Mouse (Mus musculus) hindbrain, embryonic 10.5 days (tissue): ENCODE data around the gene Strap. TPM values are rescaled to one million over a fixed set of nuclear protein-coding genes. Genes with fewer than 3 reads are reported as not detected.
"Not testable (repeated sequence)": the region's sequence is repeated elsewhere in the genome, so short reads cannot be mapped to it uniquely, and the experiment has no call there.

Source experiments
- DNase-seq: peaks from one replicate; pipeline ENCODE4 v3.0.0-alpha.2; 2017; ENCODE audit warnings: low spot score
- H3K27ac ChIP-seq: fragments of 300-500 bp; sonication (generic); 2 replicates; pipeline ENCODE4 v1.5.1; 2016; ENCODE audit warnings: mild to moderate bottlenecking, moderate library complexity
- H3K27me3 ChIP-seq: fragments of 300-500 bp; sonication (generic); 2 replicates; pipeline ENCODE4 v1.6.1; 2016; ENCODE audit warnings: mild to moderate bottlenecking; ENCODE audit not compliant: poor library complexity, insufficient read depth, severe bottlenecking
- H3K36me3 ChIP-seq: fragments of 300-500 bp; sonication (generic); 2 replicates; pipeline ENCODE4 v1.6.1; 2016; ENCODE audit warnings: mild to moderate bottlenecking, moderate library complexity
- H3K4me1 ChIP-seq: fragments of 300-500 bp; sonication (generic); replicated peaks from 2 replicates; pipeline ENCODE4 v1.6.1; 2016; ENCODE audit warnings: mild to moderate bottlenecking
- H3K4me3 ChIP-seq: fragments of 300-500 bp; sonication (generic); 2 replicates; pipeline ENCODE4 v1.5.1; 2016; ENCODE audit warnings: mild to moderate bottlenecking, moderate library complexity
- H3K9me3 ChIP-seq: fragments of 300-500 bp; sonication (generic); 2 replicates; pipeline ENCODE4 v1.6.1; 2016; ENCODE audit warnings: mild to moderate bottlenecking, moderate library complexity
- WGBS: fragments of 180-500 bp; shearing (Covaris S2); methylation state at CpG from one replicate; pipeline ENCODE4 v1.1.7; 2016; 5-methylcytosine and 5-hydroxymethylcytosine counted together
- polyA plus RNA-seq: library from polyadenylated mRNA; unstranded; fragments of >200 nt; fragmentation: Nextera tagmentation; extraction: Ambion mirVana; gene quantifications from 2 replicates; pipeline ENCODE4 v1.2.1, GENCODE M21; 2016

Strap gene
- polyA plus RNA-seq, 1 experiment from 2014 or later = 176 TPM

DNA sequence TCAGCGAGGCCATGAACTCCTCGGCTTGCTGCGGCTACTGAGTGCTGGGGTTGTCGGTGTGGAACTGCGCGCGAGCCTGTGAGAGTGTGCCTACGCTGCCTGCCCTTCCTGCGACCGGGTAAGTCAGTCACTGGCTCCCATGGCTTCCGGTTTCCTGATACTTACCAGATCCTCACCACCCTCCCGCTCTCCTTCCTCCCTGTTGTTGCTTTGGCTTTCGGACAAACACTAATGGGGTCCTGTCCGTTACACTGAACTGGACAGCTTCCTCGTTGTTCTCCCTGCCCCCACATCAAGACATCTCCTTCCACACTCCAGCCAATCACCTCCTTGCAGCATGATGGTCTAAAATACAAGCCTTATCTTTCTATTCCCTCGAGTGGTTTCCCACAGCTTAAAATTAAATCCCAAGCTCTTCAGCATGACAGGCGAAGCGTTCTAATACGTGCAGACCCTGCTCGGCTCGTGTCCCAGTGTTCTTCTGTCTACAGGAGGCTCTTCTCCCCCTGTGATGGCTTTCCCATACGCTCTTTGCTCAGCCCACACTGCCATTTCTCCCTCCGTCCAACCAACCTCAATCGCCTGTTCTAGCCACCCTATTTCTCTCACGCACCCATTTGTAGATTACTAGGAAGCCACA lies 30.5 kb upstream of the Strap start:
- no peak overlapping the region for H3K4me3 ChIP-seq
- 89% methylated on average over 25 of the region's 25 CpGs for WGBS

DNA sequence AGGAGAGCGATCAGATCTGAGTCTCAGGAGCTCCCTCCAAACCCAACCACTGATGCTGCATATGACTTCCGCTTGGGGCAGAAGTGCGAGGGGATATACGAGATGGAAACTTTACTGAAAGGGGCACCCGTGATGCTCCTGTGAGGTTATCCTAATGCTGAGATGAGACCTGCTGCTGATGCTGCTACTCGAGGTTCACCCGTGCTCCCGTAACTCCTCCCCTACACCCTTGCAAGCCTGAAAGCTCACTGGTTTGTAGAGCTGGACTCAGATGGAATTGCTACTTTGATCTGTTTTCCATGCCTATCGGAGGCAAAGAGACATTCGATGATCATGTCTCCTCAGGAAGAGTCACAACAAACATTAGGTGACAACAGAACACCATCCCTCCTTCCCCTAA lies 28.7 kb upstream of the Strap start:
- H3K4me1 ChIP-seq = no peaks in the 10 kb centered on the region
- H3K27ac ChIP-seq = no peak overlapping the region
- no peak overlapping the region for H3K4me3 ChIP-seq
- no peak for DNase-seq
- no peaks in the 10 kb centered on the region for H3K9me3 ChIP-seq
- no peaks in the 10 kb centered on the region for H3K36me3 ChIP-seq
- H3K27me3 ChIP-seq = no peaks in the 10 kb centered on the region
- 92% methylated on average over 10 of the region's 10 CpGs for WGBS

More for the DNA sequence above, 30.5 kb upstream of the Strap start:
- no peaks in the 10 kb centered on the region for H3K4me1 ChIP-seq
- no peaks in the 10 kb centered on the region for H3K27me3 ChIP-seq
- no peak for DNase-seq
- no peaks in the 10 kb centered on the region for H3K36me3 ChIP-seq
- no peaks in the 10 kb centered on the region for H3K9me3 ChIP-seq
- H3K27ac ChIP-seq = no peak overlapping the region

DNA sequence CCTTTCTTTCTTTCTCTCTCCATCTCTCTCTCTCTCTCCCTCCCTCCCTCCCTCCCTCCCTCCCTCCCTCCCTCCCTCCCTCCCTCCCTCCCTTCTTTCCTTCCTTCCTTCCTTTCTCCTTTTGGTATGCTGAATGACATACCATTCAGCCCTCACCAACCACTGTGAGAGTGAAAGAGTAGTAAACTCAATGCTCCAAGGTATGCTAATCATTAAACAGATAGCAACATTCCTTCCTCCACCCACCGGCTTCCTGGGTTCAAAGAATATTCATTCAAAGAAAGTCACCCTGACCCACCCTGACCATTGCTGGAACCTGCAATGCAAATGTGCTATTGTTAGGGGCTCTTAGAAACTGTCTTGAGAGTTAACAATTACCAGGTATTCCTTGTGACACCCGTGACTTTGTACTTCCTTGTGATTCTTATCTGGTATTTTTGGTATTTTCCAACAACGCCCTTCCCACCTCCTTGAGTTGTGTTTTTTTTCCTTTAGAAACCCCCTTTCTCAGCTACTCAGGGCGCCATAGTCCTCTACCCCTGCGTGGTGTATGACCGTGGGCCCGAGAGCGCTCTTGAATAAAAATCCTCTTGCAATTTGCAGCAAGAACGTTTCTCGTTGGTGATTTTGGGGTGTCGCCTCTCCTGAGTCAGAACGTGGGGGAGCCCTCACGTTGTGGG lies 26.0 kb upstream of the Strap start:
- H3K4me3 ChIP-seq, H3K4me1 ChIP-seq, H3K9me3 ChIP-seq, DNase-seq, H3K36me3 ChIP-seq, H3K27ac ChIP-seq, H3K27me3 ChIP-seq: not testable (repeated sequence)
- 85% methylated on average over 13 of the region's 13 CpGs for WGBS

- no peak for DNase-seq
These were observed 24.5 kb upstream of the Strap start for GRCm38 (mm10) chr6:137710179-137711037.

GRCm38 (mm10) chr6:137712654-137713309 lies 22.1 kb upstream of the Strap start:
- Histone ChIP-seq H3K4me1 (peaks cover 10% of the 10 kb centered on the region), H3K27me3 (no peaks in the 10 kb centered on the region), H3K9me3 (no peaks in the 10 kb centered on the region), H3K4me3 (no peak overlapping the region), H3K27ac (peak overlapping the region; percentile 76), H3K36me3 (no peaks in the 10 kb centered on the region)
- DNase-seq = peak; percentile 9
- WGBS = 54% methylated on average over 7 of the region's 7 CpGs

More at GRCm38 (mm10) chr6:137710179-137711037, 24.5 kb upstream of the Strap start:
- Histone ChIP-seq H3K9me3 (no peaks in the 10 kb centered on the region), H3K4me1 (peaks cover 10% of the 10 kb centered on the region), H3K4me3 (no peak overlapping the region), H3K36me3 (no peaks in the 10 kb centered on the region), H3K27ac (no peak overlapping the region), H3K27me3 (no peaks in the 10 kb centered on the region)
- 90% methylated on average over 14 of the region's 14 CpGs for WGBS

GRCm38 (mm10) chr6:137713310-137713664 lies 21.6 kb upstream of the Strap start:
- Histone ChIP-seq H3K4me3 (no peak overlapping the region), H3K9me3 (no peaks in the 10 kb centered on the region), H3K27me3 (no peaks in the 10 kb centered on the region), H3K4me1 (peaks cover 10% of the 10 kb centered on the region), H3K36me3 (no peaks in the 10 kb centered on the region), H3K27ac (peak overlapping the region; percentile 76)
- WGBS = 79% methylated on average over 3 of the region's 3 CpGs
- no peak for DNase-seq

- no peak for DNase-seq
- Histone ChIP-seq H3K27me3 (no peaks in the 10 kb centered on the region), H3K27ac (no peak overlapping the region), H3K9me3 (no peaks in the 10 kb centered on the region), H3K4me3 (no peak overlapping the region), H3K36me3 (no peaks in the 10 kb centered on the region), H3K4me1 (peaks cover 10% of the 10 kb centered on the region)
- WGBS = 74% methylated on average over 5 of the region's 5 CpGs
These were observed 18.1 kb upstream of the Strap start for GRCm38 (mm10) chr6:137716802-137717201.

GRCm38 (mm10) chr6:137722220-137722931 lies 12.5 kb upstream of the Strap start:
- no peaks in the 10 kb centered on the region for H3K4me1 ChIP-seq
- H3K27me3 ChIP-seq = no peaks in the 10 kb centered on the region
- DNase-seq = no peak
- H3K9me3 ChIP-seq = no peaks in the 10 kb centered on the region
- H3K4me3 ChIP-seq = no peak overlapping the region
- no peaks in the 10 kb centered on the region for H3K36me3 ChIP-seq
- WGBS = 92% methylated on average over 15 of the region's 15 CpGs
- no peak overlapping the region for H3K27ac ChIP-seq

DNA sequence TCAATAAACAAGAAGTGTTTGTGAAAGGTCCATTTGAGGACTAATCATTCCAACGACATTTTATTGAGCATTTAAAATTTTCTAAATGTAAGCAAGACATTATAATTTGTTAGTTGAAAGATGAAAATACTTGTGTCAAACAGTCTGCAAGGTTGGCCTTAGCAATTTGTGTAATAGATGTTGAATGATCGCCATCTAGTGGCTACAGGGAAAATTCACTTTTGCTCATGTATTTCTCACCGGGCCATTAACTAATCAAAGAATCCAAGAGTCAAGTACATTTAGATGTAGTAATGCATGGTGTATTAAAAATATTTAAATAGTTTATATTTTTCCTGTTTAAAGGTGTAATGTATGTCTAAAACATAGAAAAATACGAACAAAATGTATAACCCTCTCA lies 11.0 kb upstream of the Strap start:
- H3K27me3 ChIP-seq = no peaks in the 10 kb centered on the region
- H3K4me1 ChIP-seq = no peaks in the 10 kb centered on the region
- H3K27ac ChIP-seq = no peak overlapping the region
- no peaks in the 10 kb centered on the region for H3K36me3 ChIP-seq
- no peak for DNase-seq
- H3K4me3 ChIP-seq = no peak overlapping the region
- WGBS = 6% methylated on average over 4 of the region's 4 CpGs
- no peaks in the 10 kb centered on the region for H3K9me3 ChIP-seq

GRCm38 (mm10) chr6:137734460-137734845 lies 425 bp upstream of the Strap start:
- Histone ChIP-seq H3K9me3 (no peaks in the 10 kb centered on the region), H3K36me3 (peaks cover 29% of the 10 kb centered on the region), H3K27me3 (peaks cover 8% of the 10 kb centered on the region; the same call in 1 of the 2 replicates), H3K4me3 (peak overlapping the region; percentile 94), H3K4me1 (peaks cover 20% of the 10 kb centered on the region), H3K27ac (peak overlapping the region; percentile 94)
- 6% methylated on average over 7 of the region's 7 CpGs for WGBS
- DNase-seq = no peak

GRCm38 (mm10) chr6:137735671-137736238 lies 877 bp downstream of the Strap start:
- peak overlapping the region; percentile 94 for H3K4me3 ChIP-seq
- H3K27me3 ChIP-seq = peaks cover 8% of the 10 kb centered on the region; the same call in 1 of the 2 replicates
- peaks cover 20% of the 10 kb centered on the region for H3K4me1 ChIP-seq
- peak overlapping the region; percentile 94 for H3K27ac ChIP-seq
- DNase-seq = no peak
- H3K9me3 ChIP-seq = no peaks in the 10 kb centered on the region
- 11% methylated on average over 17 of the region's 17 CpGs for WGBS
- peaks cover 42% of the 10 kb centered on the region for H3K36me3 ChIP-seq

DNA sequence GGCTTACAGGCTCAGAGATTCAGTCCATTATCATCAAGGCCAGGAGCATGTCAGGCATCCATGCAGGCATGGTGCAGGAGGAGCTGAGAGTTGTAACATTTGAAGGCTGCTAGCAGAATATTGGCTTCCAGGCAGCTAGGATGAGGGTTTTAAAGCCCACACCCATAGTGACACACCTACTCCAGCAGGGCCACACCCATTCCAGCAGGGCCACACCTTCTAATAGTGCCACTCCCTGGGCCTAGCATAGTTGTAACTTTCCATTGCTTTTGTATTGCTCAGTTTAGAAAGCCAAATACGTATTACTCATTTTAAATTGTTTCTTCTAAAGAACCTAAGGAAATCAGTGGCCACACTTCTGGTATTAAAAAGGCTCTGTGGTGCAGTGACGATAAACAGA lies 6.1 kb downstream of the Strap start:
- Histone ChIP-seq H3K27me3 (no peaks in the 10 kb centered on the region), H3K9me3 (no peaks in the 10 kb centered on the region), H3K36me3 (peaks cover 95% of the 10 kb centered on the region), H3K27ac (no peak overlapping the region), H3K4me1 (peaks cover 8% of the 10 kb centered on the region), H3K4me3 (no peak overlapping the region)
- no peak for DNase-seq
- WGBS = 97% methylated on average over 2 of the region's 2 CpGs
